Mouse (Mus musculus) forebrain, postnatal 0 days (tissue): ENCODE results near the gene Trcg1. TPM values are rescaled to one million over a fixed set of nuclear protein-coding genes. Genes with fewer than 3 reads are reported as not detected.
"Not testable (repeated sequence)": the region's sequence is repeated elsewhere in the genome, so short reads cannot be mapped to it uniquely, and the experiment has no call there.

Source experiments
- ATAC-seq: fragments of 200-750 bp; cut with Nextera tagmentation; 2 replicates; pipeline ENCODE4 v1.8.0; 2017; ENCODE audit warnings: mild to moderate bottlenecking, moderate library complexity
- DNase-seq: peaks from one replicate; pipeline ENCODE4 v3.0.0-alpha.2; 2015
- H3K27ac ChIP-seq: fragments of 300-500 bp; sonication (generic); 2 replicates; pipeline ENCODE4 v1.5.1; 2014; ENCODE audit warnings: low read depth, mild to moderate bottlenecking, antibody characterized with exemption, low read length, moderate library complexity, mixed read lengths
- H3K27me3 ChIP-seq: fragments of 300-500 bp; sonication (generic); 2 replicates; pipeline ENCODE4 v1.6.1; 2014; ENCODE audit warnings: mild to moderate bottlenecking, low read length, mixed read lengths; ENCODE audit not compliant: insufficient read depth
- H3K36me3 ChIP-seq: fragments of 300-500 bp; sonication (generic); 2 replicates; pipeline ENCODE4 v1.6.1; 2014; ENCODE audit warnings: mild to moderate bottlenecking, moderate library complexity; ENCODE audit not compliant: insufficient read depth
- H3K4me1 ChIP-seq: fragments of 300-500 bp; sonication (generic); 2 replicates; pipeline ENCODE4 v1.6.1; 2014; ENCODE audit warnings: antibody characterized with exemption; ENCODE audit not compliant: insufficient read depth
- H3K4me2 ChIP-seq: fragments of 300-500 bp; sonication (generic); 2 replicates; pipeline ENCODE4 v1.6.1; 2014; ENCODE audit warnings: low read depth, mild to moderate bottlenecking, moderate library complexity
- H3K4me3 ChIP-seq: fragments of 300-500 bp; sonication (generic); 2 replicates; pipeline ENCODE4 v1.5.1; 2014; ENCODE audit warnings: low read depth, low read length, mixed read lengths
- H3K9ac ChIP-seq: fragments of 300-500 bp; sonication (generic); 2 replicates; pipeline ENCODE4 v1.6.1; 2014; ENCODE audit warnings: mild to moderate bottlenecking
- H3K9me3 ChIP-seq: fragments of 300-500 bp; sonication (generic); 2 replicates; pipeline ENCODE4 v1.6.1; 2016; ENCODE audit warnings: low read length
- CTCF ChIP-seq: sonication (generic); IDR thresholded peaks from 2 replicates; pipeline ENCODE4 v1.5.1; 2016; ENCODE audit warnings: antibody characterized with exemption, control low read depth, low read depth
- WGBS: fragments of 180-500 bp; shearing (Covaris S2); extraction: QIAGEN DNeasy Blood & Tissue Kit; methylation state at CpG from one replicate; pipeline ENCODE4 v1.1.7; 2014; 5-methylcytosine and 5-hydroxymethylcytosine counted together
- polyA plus RNA-seq: library from polyadenylated mRNA; unstranded; fragments of >200 nt; fragmentation: Nextera tagmentation; extraction: Ambion mirVana; gene quantifications from 2 replicates; pipeline ENCODE4 v1.2.1, GENCODE M21; 2015
- total RNA-seq: library from RNA; depleted of rRNA; stranded (reverse); fragments of >200 nt; gene quantifications from 2 replicates; pipeline ENCODE4 v1.2.3, GENCODE M21; 2014

Gene Trcg1
- total and polyA plus RNA-seq, 2 experiments from 2014 or later = not detected

DNA sequence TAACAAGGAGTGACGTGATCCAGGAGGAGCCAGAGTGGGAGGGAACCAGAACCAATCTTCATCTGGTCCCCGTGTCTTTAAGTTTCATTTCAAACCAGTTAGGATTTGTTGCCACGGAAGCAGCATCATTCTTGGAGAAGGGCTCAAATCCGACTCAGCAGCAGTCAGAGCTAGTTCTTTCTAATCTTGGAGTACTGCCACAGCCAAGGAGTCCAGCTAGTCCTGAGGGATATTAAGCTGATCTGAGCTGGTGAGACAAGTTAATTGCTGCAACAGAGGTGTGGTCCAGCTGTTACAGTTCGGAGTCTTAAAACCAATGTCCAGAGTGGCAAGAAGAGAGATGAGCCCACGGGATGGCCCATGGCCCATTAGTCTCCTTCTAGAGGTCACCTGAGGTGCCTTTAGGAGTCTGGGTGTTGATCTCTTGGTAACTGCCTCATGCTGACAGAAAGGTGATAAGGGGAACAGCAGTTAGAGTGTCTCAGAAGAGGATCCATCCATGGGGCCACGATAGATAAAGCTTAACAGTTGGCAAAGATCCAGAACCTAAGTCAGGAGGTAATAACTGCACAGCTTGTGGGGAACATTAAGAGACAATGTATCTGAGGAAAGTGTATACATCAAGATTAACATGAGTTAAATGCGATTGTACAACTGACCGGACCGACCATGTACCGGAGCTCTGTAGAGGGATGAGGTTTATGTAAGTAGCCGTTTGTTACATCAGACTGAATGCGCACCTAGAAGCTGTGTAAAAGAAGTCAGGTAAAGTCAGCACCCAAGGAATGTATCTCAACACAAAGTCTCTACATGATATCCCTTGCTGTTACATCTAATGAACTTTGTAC is 10.4 kb upstream of the Trcg1 start:
- 77% methylated on average over 13 of the region's 13 CpGs for WGBS

GRCm38 (mm10) chr9:57226628-57227122 is 9.7 kb upstream of the Trcg1 start:
- H3K9ac ChIP-seq, H3K27ac ChIP-seq, H3K9me3 ChIP-seq, H3K4me2 ChIP-seq, H3K36me3 ChIP-seq, H3K4me1 ChIP-seq, H3K27me3 ChIP-seq, DNase-seq, H3K4me3 ChIP-seq, ATAC-seq: not testable (repeated sequence)
- WGBS = 86% methylated on average over 6 of the region's 6 CpGs

More for the DNA sequence above, 10.4 kb upstream of the Trcg1 start:
- Histone ChIP-seq H3K4me3 (no peak overlapping the region), H3K36me3 (no peaks in the 10 kb centered on the region), H3K4me1 (no peaks in the 10 kb centered on the region), H3K9me3 (no peaks in the 10 kb centered on the region), H3K4me2 (no peak overlapping the region), H3K27ac (no peak overlapping the region), H3K27me3 (no peaks in the 10 kb centered on the region), H3K9ac (no peak overlapping the region)
- ATAC-seq (no peak), DNase-seq (no peak)
- no peak for TF ChIP-seq CTCF

DNA sequence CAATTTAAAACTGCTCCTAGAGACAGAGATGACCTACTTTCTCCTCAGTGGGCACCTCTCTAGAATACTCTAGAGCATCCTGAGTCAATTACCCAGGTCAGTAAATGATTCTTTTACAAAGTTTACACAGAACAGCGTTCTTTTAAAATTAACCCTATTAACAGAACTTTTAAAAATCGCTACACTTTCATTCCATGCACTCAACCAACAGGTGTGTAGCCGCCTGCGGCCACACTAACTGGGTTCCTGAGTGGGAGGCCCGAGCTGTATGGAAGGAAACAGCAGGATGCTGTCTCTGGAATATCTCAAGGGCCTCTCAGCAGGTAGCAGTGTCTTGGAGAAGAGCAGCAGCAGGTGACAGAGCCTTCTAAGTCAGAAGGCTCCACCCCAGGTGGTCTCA is 9.2 kb upstream of the Trcg1 start:
- ATAC-seq = no peak

GRCm38 (mm10) chr9:57228186-57228585 is 8.2 kb upstream of the Trcg1 start:
- Histone ChIP-seq H3K27me3 (no peaks in the 10 kb centered on the region), H3K4me3 (no peak overlapping the region), H3K9ac (no peak overlapping the region), H3K9me3 (no peaks in the 10 kb centered on the region), H3K4me1 (no peaks in the 10 kb centered on the region), H3K36me3 (no peaks in the 10 kb centered on the region), H3K4me2 (no peak overlapping the region), H3K27ac (no peak overlapping the region)
- DNase-seq (no peak), ATAC-seq (no peak)
- 81% methylated on average over 4 of the region's 4 CpGs for WGBS
- TF ChIP-seq CTCF = no peak

More for the DNA sequence above, 9.2 kb upstream of the Trcg1 start:
- H3K9ac ChIP-seq = no peak overlapping the region
- no peak for DNase-seq
- H3K27ac ChIP-seq = no peak overlapping the region
- no peaks in the 10 kb centered on the region for H3K27me3 ChIP-seq
- TF ChIP-seq CTCF = no peak
- no peaks in the 10 kb centered on the region for H3K36me3 ChIP-seq
- no peaks in the 10 kb centered on the region for H3K4me1 ChIP-seq
- no peaks in the 10 kb centered on the region for H3K9me3 ChIP-seq
- H3K4me3 ChIP-seq = no peak overlapping the region
- 69% methylated on average over 5 of the region's 5 CpGs for WGBS
- H3K4me2 ChIP-seq = no peak overlapping the region

GRCm38 (mm10) chr9:57229726-57230125 is 6.6 kb upstream of the Trcg1 start:
- Histone ChIP-seq H3K4me1 (no peaks in the 10 kb centered on the region), H3K4me2 (no peak overlapping the region), H3K9ac (no peak overlapping the region), H3K9me3 (no peaks in the 10 kb centered on the region), H3K36me3 (no peaks in the 10 kb centered on the region), H3K27ac (no peak overlapping the region), H3K4me3 (no peak overlapping the region), H3K27me3 (no peaks in the 10 kb centered on the region)
- WGBS = 86% methylated on average over 4 of the region's 4 CpGs
- DNase-seq (no peak), ATAC-seq (no peak)
- no peak for TF ChIP-seq CTCF

DNA sequence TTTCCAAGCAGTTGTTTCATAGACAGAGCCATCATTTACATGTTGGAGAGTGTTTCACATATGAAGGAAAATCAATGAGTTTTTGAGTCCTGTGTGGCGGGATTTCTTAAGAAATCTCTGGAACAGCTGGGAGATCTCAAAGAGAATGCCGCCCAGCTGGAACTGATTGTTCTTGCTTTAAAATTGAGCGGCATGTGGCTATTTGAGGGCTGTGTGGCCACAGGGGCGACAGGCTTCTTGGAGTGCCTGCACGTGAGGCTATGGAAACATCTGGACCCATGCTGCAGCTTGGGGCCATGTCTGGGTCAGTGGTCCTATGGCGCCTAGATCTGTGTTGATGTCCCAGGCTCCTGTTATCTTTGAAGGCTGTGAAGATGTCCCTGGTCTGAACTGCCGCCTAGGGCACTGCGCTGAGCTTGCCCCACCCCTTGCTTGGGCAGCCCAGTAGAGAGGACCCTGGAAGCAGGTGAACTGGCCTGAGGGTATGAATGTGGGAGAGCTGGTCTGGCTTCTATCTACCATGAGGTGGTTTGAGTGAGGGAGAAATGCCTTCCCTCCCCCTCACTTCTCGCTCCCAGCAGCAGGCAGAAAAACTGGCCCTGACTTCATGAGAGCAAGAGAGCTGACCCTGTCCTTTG is 6.1 kb upstream of the Trcg1 start:
- ATAC-seq (no peak), DNase-seq (no peak)
- 79% methylated on average over 9 of the region's 9 CpGs for WGBS

More for the DNA sequence above, 6.1 kb upstream of the Trcg1 start:
- no peak for TF ChIP-seq CTCF
- Histone ChIP-seq H3K4me2 (no peak overlapping the region), H3K9ac (no peak overlapping the region), H3K36me3 (no peaks in the 10 kb centered on the region), H3K9me3 (no peaks in the 10 kb centered on the region), H3K4me3 (no peak overlapping the region), H3K27me3 (no peaks in the 10 kb centered on the region), H3K4me1 (no peaks in the 10 kb centered on the region), H3K27ac (no peak overlapping the region)
